ENCODE assay signal across 9 mouse cellular contexts in genomic region chr1:24171205-24171866, GRCm38 (mm10). TPM values are rescaled to one million over a fixed set of nuclear protein-coding genes. Genes with fewer than 3 reads are reported as not detected.
DNase-seq lines count a peak whose midpoint lies in the region; ATAC-seq and TF ChIP-seq lines count a peak whose summit lies in the region.
"Had no signal": no experiment of that assay in that cellular context is flagged by ENCODE, and none has a peak within 500 bp of the region (broad histone marks: within the 10 kb centered on the region; RNA-seq: fewer than 3 reads in every experiment).

No protein-coding gene starts in this region.

- no peak overlapping the region for H3K27ac ChIP-seq in liver, adult 2 months (replicated peaks; ENCODE audit: insufficient read depth, low read depth, low read length)
- H3K27ac ChIP-seq in liver, embryonic 12.5 days: no peak overlapping the region
- H3K27ac ChIP-seq in embryonic facial prominence, embryonic 11.5 days (replicated peaks; ENCODE audit: low read depth, low read length): no peak overlapping the region
- H3K27ac ChIP-seq in hindbrain, embryonic 16.5 days (ENCODE audit: low read depth, low read length): no peak overlapping the region
- no peak overlapping the region for H3K27ac ChIP-seq in neural tube, embryonic 12.5 days
- H3K27ac ChIP-seq: embryonic facial prominence, embryonic 12.5 days had no signal

- no peak overlapping the region for H3K4me3 ChIP-seq in liver, adult 2 months (ENCODE audit: insufficient read depth, low read depth, low read length)
- no peak overlapping the region for H3K4me3 ChIP-seq in liver, embryonic 12.5 days
- no peak overlapping the region for H3K4me3 ChIP-seq in embryonic facial prominence, embryonic 11.5 days (ENCODE audit: low read depth, low read length)
- no peak overlapping the region for H3K4me3 ChIP-seq in hindbrain, embryonic 16.5 days (ENCODE audit: low read length)
- no peak overlapping the region for H3K4me3 ChIP-seq in neural tube, embryonic 12.5 days
- H3K4me3 ChIP-seq: embryonic facial prominence, embryonic 12.5 days had no signal

- ATAC-seq in liver, embryonic 12.5 days: no peak
- ATAC-seq in embryonic facial prominence, embryonic 11.5 days (replicated peaks; ENCODE audit: insufficient number of reproducible peaks, low FRiP score, low TSS enrichment, low read depth): no peak
- ATAC-seq in hindbrain, embryonic 16.5 days: peak; percentile 71
- ATAC-seq in neural tube, embryonic 12.5 days (ENCODE audit: low FRiP score, low read depth): peak; percentile 78; the same call in 1 of the 2 replicates

- TF ChIP-seq CTCF in liver, adult 2 months (IDR thresholded peaks at IDR 0.05; ENCODE audit: low read depth, low read length): peak; percentile 51

- no peaks in the 10 kb centered on the region for H3K9me3 ChIP-seq in liver, embryonic 12.5 days (replicated peaks)
- H3K9me3 ChIP-seq in embryonic facial prominence, embryonic 11.5 days (replicated peaks; ENCODE audit: control insufficient read depth, low read length): no peaks in the 10 kb centered on the region
- no peaks in the 10 kb centered on the region for H3K9me3 ChIP-seq in hindbrain, embryonic 16.5 days (ENCODE audit: control insufficient read depth, low read length)
- H3K9me3 ChIP-seq in neural tube, embryonic 12.5 days: no peaks in the 10 kb centered on the region
- H3K9me3 ChIP-seq: embryonic facial prominence, embryonic 12.5 days had no signal

- no peaks in the 10 kb centered on the region for H3K36me3 ChIP-seq in liver, adult 2 months (ENCODE audit: control insufficient read depth, insufficient read depth, low read length)
- H3K36me3 ChIP-seq in liver, embryonic 12.5 days: no peaks in the 10 kb centered on the region
- no peaks in the 10 kb centered on the region for H3K36me3 ChIP-seq in embryonic facial prominence, embryonic 11.5 days (replicated peaks; ENCODE audit: control insufficient read depth, insufficient read depth, low read depth, low read length)
- H3K36me3 ChIP-seq in hindbrain, embryonic 16.5 days (ENCODE audit: control insufficient read depth, insufficient read depth, low read length): no peaks in the 10 kb centered on the region
- no peaks in the 10 kb centered on the region for H3K36me3 ChIP-seq in neural tube, embryonic 12.5 days
- H3K36me3 ChIP-seq: embryonic facial prominence, embryonic 12.5 days had no signal

- no peak overlapping the region for H3K9ac ChIP-seq in liver, adult 2 months (ENCODE audit: low read depth, low read length)
- no peak overlapping the region for H3K9ac ChIP-seq in liver, embryonic 12.5 days
- no peak overlapping the region for H3K9ac ChIP-seq in embryonic facial prominence, embryonic 11.5 days (replicated peaks; ENCODE audit: low read length)
- H3K9ac ChIP-seq in hindbrain, embryonic 16.5 days (ENCODE audit: low read depth, low read length): no peak overlapping the region
- no peak overlapping the region for H3K9ac ChIP-seq in neural tube, embryonic 12.5 days
- H3K9ac ChIP-seq: embryonic facial prominence, embryonic 12.5 days had no signal

- peak; percentile 49 for DNase-seq in liver, adult 2 months (ENCODE audit: extremely low read depth, low read depth, low spot score)
- peak; percentile 5 for DNase-seq in adrenal gland, postnatal 25 days
- peak; percentile 83 for DNase-seq in embryonic facial prominence, embryonic 11.5 days (ENCODE audit: low spot score)
- peak; percentile 18 to 71 for DNase-seq in left cerebral cortex, adult 9 months (ENCODE audit: low spot score in 2 of 2)
- DNase-seq in spleen, postnatal 14 days (ENCODE audit: low spot score in 2 of 2): no peak

- H3K79me2 ChIP-seq in liver, adult 2 months (ENCODE audit: control insufficient read depth, insufficient read depth, low read length): no peaks in the 10 kb centered on the region

- H3K27me3 ChIP-seq in liver, adult 2 months (ENCODE audit: control insufficient read depth, insufficient read depth, low read length): no peaks in the 10 kb centered on the region
- H3K27me3 ChIP-seq in liver, embryonic 12.5 days (replicated peaks): no peaks in the 10 kb centered on the region
- H3K27me3 ChIP-seq in embryonic facial prominence, embryonic 11.5 days (ENCODE audit: control insufficient read depth, insufficient read depth, low read length): no peaks in the 10 kb centered on the region
- H3K27me3 ChIP-seq in hindbrain, embryonic 16.5 days (replicated peaks; ENCODE audit: control insufficient read depth, insufficient read depth, low read length): no peaks in the 10 kb centered on the region
- no peaks in the 10 kb centered on the region for H3K27me3 ChIP-seq in neural tube, embryonic 12.5 days (replicated peaks)
- H3K27me3 ChIP-seq: embryonic facial prominence, embryonic 12.5 days had no signal

- 2% methylated on average over 4 of the region's 4 CpGs for WGBS in liver, adult 2 months
- WGBS in liver, embryonic 12.5 days (ENCODE audit: insufficient replicate concordance): 2% methylated on average over 4 of the region's 4 CpGs
- WGBS in embryonic facial prominence, embryonic 11.5 days: under 1% methylated on average over 4 of the region's 4 CpGs
- WGBS in hindbrain, embryonic 16.5 days: 3% methylated on average over 4 of the region's 4 CpGs
- WGBS in neural tube, embryonic 12.5 days: 5% methylated on average over 4 of the region's 4 CpGs

- TF ChIP-seq POLR2A in liver, adult 2 months (IDR thresholded peaks at IDR 0.05; ENCODE audit: extremely low read depth, insufficient read depth, low read length): no peak

- no peaks in the 10 kb centered on the region for H3K4me1 ChIP-seq in liver, adult 2 months (ENCODE audit: control insufficient read depth, insufficient read depth, low read length)
- no peaks in the 10 kb centered on the region for H3K4me1 ChIP-seq in liver, embryonic 12.5 days
- no peaks in the 10 kb centered on the region for H3K4me1 ChIP-seq in embryonic facial prominence, embryonic 11.5 days (ENCODE audit: control insufficient read depth, insufficient read depth, low read length)
- H3K4me1 ChIP-seq in hindbrain, embryonic 16.5 days (ENCODE audit: control insufficient read depth, insufficient read depth, low read depth, low read length): no peaks in the 10 kb centered on the region; the same call in 1 of the 2 replicates
- H3K4me1 ChIP-seq in neural tube, embryonic 12.5 days: no peaks in the 10 kb centered on the region
- H3K4me1 ChIP-seq: embryonic facial prominence, embryonic 12.5 days had no signal

- no peak overlapping the region for H3K4me2 ChIP-seq in liver, embryonic 12.5 days
- no peak overlapping the region for H3K4me2 ChIP-seq in embryonic facial prominence, embryonic 11.5 days (ENCODE audit: low read depth, low read length)
- no peak overlapping the region for H3K4me2 ChIP-seq in hindbrain, embryonic 16.5 days (ENCODE audit: low read length)
- no peak overlapping the region for H3K4me2 ChIP-seq in neural tube, embryonic 12.5 days (replicated peaks)
- H3K4me2 ChIP-seq: embryonic facial prominence, embryonic 12.5 days had no signal

RNA-seq across cellular contexts. Expression of gene Col9a1, which starts 6.1 kb away (rescaled TPM):
- not detected in 2 replicates for total RNA-seq in liver, adult 2 months (2014; rRNA removed)
- not detected in 2 replicates for polyA plus RNA-seq in liver, adult 2 months (2012; rRNA removed)
- 0.53 and 0.70 TPM in 2 replicates for polyA plus RNA-seq in liver, embryonic 12.5 days (2016; fragmentation: Nextera tagmentation; extraction: Ambion mirVana)
- not detected in 2 replicates for total RNA-seq in adrenal gland, postnatal 25 days (2021)
- polyA plus RNA-seq in embryonic facial prominence, embryonic 11.5 days (2014; fragmentation: Nextera tagmentation; extraction: Ambion mirVana): 43.8 and 53.2 TPM in 2 replicates
- 1.8 and 3.8 TPM in 2 replicates for polyA plus RNA-seq in hindbrain, embryonic 16.5 days (2015; fragmentation: Nextera tagmentation; extraction: Ambion mirVana)
- 30.9 and 39.8 TPM in 2 replicates for polyA plus RNA-seq in neural tube, embryonic 12.5 days (2016; fragmentation: Nextera tagmentation; extraction: Ambion mirVana)

Comparison
In these comparisons a context has a peak if more than half of its experiments do, and no peak if none do; other contexts are left out.
1. DNase-seq: peak in liver, adult 2 months (single experiment), adrenal gland, postnatal 25 days (single experiment), embryonic facial prominence, embryonic 11.5 days (single experiment) and left cerebral cortex, adult 9 months (2 of 2); none in spleen, postnatal 14 days (0 of 2).
2. ATAC-seq: peak in hindbrain, embryonic 16.5 days (single experiment) and neural tube, embryonic 12.5 days (single experiment); none in liver, embryonic 12.5 days (single experiment) and embryonic facial prominence, embryonic 11.5 days (single experiment).